Comparison of ENCODE assay signal across 8 mouse cellular contexts in the genomic region with DNA sequence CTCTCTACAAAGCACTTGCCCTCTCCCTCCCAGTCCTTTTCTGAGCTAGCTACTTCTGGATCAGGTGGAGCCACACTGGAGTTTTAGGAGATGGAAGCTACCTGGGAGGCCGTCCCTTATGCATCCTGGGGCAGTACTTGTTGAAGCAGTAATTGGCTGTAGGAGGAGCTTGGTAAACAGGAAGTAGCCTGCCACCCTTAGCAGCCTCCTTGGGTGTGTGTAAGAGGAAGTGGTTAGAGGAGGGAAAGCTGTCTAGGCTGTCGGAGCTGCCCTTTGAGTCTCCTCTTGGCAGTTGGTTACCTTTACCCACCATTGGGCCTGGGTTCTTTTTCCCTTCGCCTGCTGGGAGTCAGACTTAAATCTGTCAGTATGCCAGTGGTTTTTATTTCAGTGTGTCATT. TPM values are rescaled to one million over a fixed set of nuclear protein-coding genes. Genes with fewer than 3 reads are reported as not detected.
DNase-seq lines count a peak whose midpoint lies in the region; ATAC-seq and TF ChIP-seq lines count a peak whose summit lies in the region.

No protein-coding gene starts in this region.

- 25% methylated on average over 3 of the region's 3 CpGs for WGBS in liver, postnatal 0 days (ENCODE audit: insufficient replicate concordance)
- WGBS in midbrain, embryonic 15.5 days: 65% methylated on average over 3 of the region's 3 CpGs

- TF ChIP-seq CTCF in G1E (IDR thresholded peaks at IDR 0.05; ENCODE audit: low read depth, low read length): no peak
- TF ChIP-seq CTCF in liver, postnatal 0 days (IDR thresholded peaks at IDR 0.05; ENCODE audit: low read depth): no peak

- intact Hi-C loops in heart, postnatal 10 days (cut with DNase I): loop anchor here (10.0 kb wide), 1 partner anchor 659 kb away; no protein-coding TSS in a partner anchor
- intact Hi-C loops in gastrocnemius, postnatal 36 days (cut with DNase I): loop anchor here (5.0 kb wide), 1 partner anchor 232 kb away; no protein-coding TSS in a partner anchor

- DNase-seq in 416B (ENCODE audit: low read depth) (peak; percentile 97), G1E (ENCODE audit: low spot score) (peak; percentile 97)
- DNase-seq in heart, postnatal 10 days: peak; percentile 33 to 45
- DNase-seq in liver, postnatal 0 days: peak; percentile 48
- peak; percentile 40 to 69 for DNase-seq in spleen, postnatal 10 days (ENCODE audit: low spot score in 2 of 2)
- DNase-seq in gastrocnemius, postnatal 36 days: no peak
- no peak for DNase-seq in retina, postnatal 1 day

- H3K9me3 ChIP-seq in G1E (replicated peaks): no peaks in the 10 kb centered on the region
- no peaks in the 10 kb centered on the region for H3K9me3 ChIP-seq in liver, postnatal 0 days (ENCODE audit: low read length)
- no peaks in the 10 kb centered on the region for H3K9me3 ChIP-seq in midbrain, embryonic 15.5 days

- H3K27ac ChIP-seq in liver, postnatal 0 days (ENCODE audit: low read depth): peak overlapping the region; percentile 55; the same call in 1 of the 2 replicates
- no peak overlapping the region for H3K27ac ChIP-seq in midbrain, embryonic 15.5 days

- peak overlapping the region; percentile 22; the same call in 1 of the 2 replicates for H3K4me3 ChIP-seq in G1E (ENCODE audit: low read depth, low read length)
- no peak overlapping the region for H3K4me3 ChIP-seq in liver, postnatal 0 days (ENCODE audit: low read depth, low read length)
- H3K4me3 ChIP-seq in midbrain, embryonic 15.5 days: no peak overlapping the region

- H3K27me3 ChIP-seq in G1E (ENCODE audit: insufficient read depth, low read length): peaks cover 17% of the 10 kb centered on the region
- no peaks in the 10 kb centered on the region for H3K27me3 ChIP-seq in liver, postnatal 0 days (ENCODE audit: insufficient read depth, low read length)
- H3K27me3 ChIP-seq in midbrain, embryonic 15.5 days (replicated peaks): no peaks in the 10 kb centered on the region; the same call in 1 of the 2 replicates

- 0 out of 2 replicates have a peak overlapping the region, but pooled peaks have one; percentile 13 for H3K4me2 ChIP-seq in liver, postnatal 0 days (ENCODE audit: low read depth, low read length)
- H3K4me2 ChIP-seq in midbrain, embryonic 15.5 days: no peak overlapping the region

- ATAC-seq in G1E (ENCODE audit: extremely low read depth, insufficient number of reproducible peaks, low FRiP score, poor library complexity, severe bottlenecking): peak; percentile 97
- ATAC-seq in liver, postnatal 0 days: peak; percentile 67
- ATAC-seq in midbrain, embryonic 15.5 days (replicated peaks): no peak

- H3K9ac ChIP-seq in liver, postnatal 0 days (replicated peaks): no peak overlapping the region
- no peak overlapping the region for H3K9ac ChIP-seq in midbrain, embryonic 15.5 days

- H3K4me1 ChIP-seq in G1E (ENCODE audit: insufficient read depth, low read depth, low read length): peaks cover 35% of the 10 kb centered on the region
- H3K4me1 ChIP-seq in liver, postnatal 0 days (ENCODE audit: insufficient read depth): peaks cover 40% of the 10 kb centered on the region
- H3K4me1 ChIP-seq in midbrain, embryonic 15.5 days: peaks cover 17% of the 10 kb centered on the region

- H3K36me3 ChIP-seq in G1E (replicated peaks): no peaks in the 10 kb centered on the region
- H3K36me3 ChIP-seq in liver, postnatal 0 days (replicated peaks; ENCODE audit: insufficient read depth, low read length): no peaks in the 10 kb centered on the region
- H3K36me3 ChIP-seq in midbrain, embryonic 15.5 days (replicated peaks): no peaks in the 10 kb centered on the region

- TF ChIP-seq EP300 in liver, postnatal 0 days (IDR thresholded peaks at IDR 0.05; ENCODE audit: low read depth): no peak

RNA-seq across cellular contexts. Expression of gene Pdk1, which starts 59.0 kb away (rescaled TPM):
- 54.4 and 62.8 TPM in 2 replicates for total RNA-seq in G1E (2014; fragmentation: Nextera tagmentation)
- total RNA-seq in G1E (2017): 124 and 141 TPM in 2 replicates
- polyA plus RNA-seq in G1E (2012): 50.3 and 58.0 TPM in 2 replicates
- 100 to 1,000 TPM; 119 to 149 TPM for total RNA-seq in heart, postnatal 10 days (2021)
- polyA plus RNA-seq in liver, postnatal 0 days (2015; fragmentation: Nextera tagmentation; extraction: Ambion mirVana): 24.5 and 27.1 TPM in 2 replicates
- 21.2 and 23.9 TPM in 2 replicates for polyA plus RNA-seq in midbrain, embryonic 15.5 days (2015; fragmentation: Nextera tagmentation; extraction: Ambion mirVana)
- 10 to 100 TPM; 47.5 to 61.2 TPM for total RNA-seq in gastrocnemius, postnatal 36 days (2021)

Comparison
In these comparisons a context has a peak if more than half of its experiments do, and no peak if none do; other contexts are left out.
1. DNase-seq: peak in 416B (single experiment), G1E (single experiment), heart, postnatal 10 days (2 of 2), liver, postnatal 0 days (single experiment) and spleen, postnatal 10 days (2 of 2); none in gastrocnemius, postnatal 36 days (0 of 2) and retina, postnatal 1 day (single experiment).